In the genomic region with DNA sequence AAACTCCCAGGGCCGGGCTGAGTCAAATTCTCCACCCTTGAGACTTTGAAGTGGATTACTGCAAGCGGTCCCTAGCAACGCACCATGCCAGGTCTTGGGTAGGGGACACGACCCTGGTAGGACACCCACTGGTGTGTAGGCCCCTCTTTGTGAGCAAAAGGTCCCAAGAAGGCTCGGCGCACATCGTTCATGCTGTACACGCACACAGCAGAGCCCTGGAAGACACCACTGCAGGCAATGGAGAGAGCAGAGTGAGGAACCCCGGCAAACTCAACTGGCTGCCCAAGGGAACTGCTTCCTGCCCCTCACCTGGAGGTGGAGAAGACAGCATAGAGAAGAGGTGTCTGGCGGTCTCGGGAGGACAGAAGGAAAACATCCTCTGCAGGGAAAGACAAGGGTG, we compare ENCODE assay signal across 16 mouse cellular contexts. TPM values are rescaled to one million over a fixed set of nuclear protein-coding genes. Genes with fewer than 3 reads are reported as not detected.
DNase-seq lines count a peak whose midpoint lies in the region; ATAC-seq and TF ChIP-seq lines count a peak whose summit lies in the region.
"Had no signal": no experiment of that assay in that cellular context is flagged by ENCODE, and none has a peak within 500 bp of the region (broad histone marks: within the 10 kb centered on the region; RNA-seq: fewer than 3 reads in every experiment).

No protein-coding gene starts in this region.

- H3K4me2 ChIP-seq in hindbrain, embryonic 13.5 days, result no peak overlapping the region
- H3K4me2 ChIP-seq in hindbrain, postnatal 0 days (ENCODE audit: low read depth, low read length), result no peak overlapping the region
- no peak overlapping the region for H3K4me2 ChIP-seq in midbrain, embryonic 13.5 days (replicated peaks)
- H3K4me2 ChIP-seq in intestine, postnatal 0 days (replicated peaks; ENCODE audit: low read depth), result 0 out of 2 replicates have a peak overlapping the region, but pooled peaks have one; percentile 9
- H3K4me2 ChIP-seq: heart, embryonic 12.5 days; heart, embryonic 15.5 days; hindbrain, embryonic 12.5 days had no signal

- DNase-seq in gastrocnemius, adult 2 months, result no peak
- no peak for DNase-seq in gastrocnemius, postnatal 4 days (ENCODE audit: low spot score in 2 of 2)
- DNase-seq in hindbrain, postnatal 0 days (ENCODE audit: low spot score), result no peak
- no peak for DNase-seq in midbrain, embryonic 10.5 days (ENCODE audit: low spot score)
- no peak for DNase-seq in adrenal gland, adult 8-10 months
- DNase-seq: embryo, embryonic 11 days had no signal

- intact Hi-C loops in gastrocnemius, adult 2 months (cut with DNase I), result no loop called here

- no peak for ATAC-seq in hindbrain, embryonic 13.5 days (ENCODE audit: low FRiP score)
- ATAC-seq in hindbrain, postnatal 0 days, result no peak
- no peak for ATAC-seq in midbrain, embryonic 13.5 days
- ATAC-seq in intestine, postnatal 0 days, result no peak
- ATAC-seq: Patski had no signal

- no peak overlapping the region for H3K4me3 ChIP-seq in gastrocnemius, adult 2 months
- H3K4me3 ChIP-seq in hindbrain, embryonic 13.5 days, result no peak overlapping the region
- no peak overlapping the region for H3K4me3 ChIP-seq in hindbrain, postnatal 0 days (ENCODE audit: low read length)
- no peak overlapping the region for H3K4me3 ChIP-seq in midbrain, embryonic 10.5 days
- no peak overlapping the region for H3K4me3 ChIP-seq in midbrain, embryonic 13.5 days (replicated peaks)
- H3K4me3 ChIP-seq in intestine, postnatal 0 days (ENCODE audit: low read depth, low read length), result no peak overlapping the region
- H3K4me3 ChIP-seq: heart, embryonic 12.5 days; heart, embryonic 15.5 days; hindbrain, embryonic 12.5 days had no signal

- 88% methylated on average over 11 of the region's 11 CpGs for WGBS in hindbrain, embryonic 13.5 days
- 90% methylated on average over 11 of the region's 11 CpGs for WGBS in hindbrain, postnatal 0 days
- WGBS in midbrain, embryonic 10.5 days, result 90% methylated on average over 11 of the region's 11 CpGs
- 88% methylated on average over 11 of the region's 11 CpGs for WGBS in midbrain, embryonic 13.5 days
- WGBS in intestine, postnatal 0 days, result 83% methylated on average over 11 of the region's 11 CpGs

- no peak for TF ChIP-seq CTCF in gastrocnemius, adult 2 months (IDR thresholded peaks at IDR 0.05)
- TF ChIP-seq CTCF in hindbrain, postnatal 0 days (IDR thresholded peaks at IDR 0.05; ENCODE audit: low read depth), result no peak
- no peak for TF ChIP-seq CTCF in intestine, postnatal 0 days (IDR thresholded peaks at IDR 0.05; ENCODE audit: low read depth)

- peaks cover 7% of the 10 kb centered on the region; the same call in 1 of the 2 replicates for H3K27me3 ChIP-seq in hindbrain, embryonic 13.5 days
- H3K27me3 ChIP-seq in hindbrain, postnatal 0 days (ENCODE audit: insufficient read depth, low read length), result no peaks in the 10 kb centered on the region
- H3K27me3 ChIP-seq in midbrain, embryonic 10.5 days (ENCODE audit: low read depth, poor library complexity, severe bottlenecking), result peaks cover 50% of the 10 kb centered on the region
- H3K27me3 ChIP-seq in midbrain, embryonic 13.5 days, result no peaks in the 10 kb centered on the region
- no peaks in the 10 kb centered on the region for H3K27me3 ChIP-seq in intestine, postnatal 0 days (replicated peaks; ENCODE audit: control insufficient read depth, insufficient read depth, low read length)
- H3K27me3 ChIP-seq: CH12.LX, Patski had no signal

- peak overlapping the region; percentile 73; the same call in 1 of the 2 replicates for H3K27ac ChIP-seq in gastrocnemius, adult 2 months
- no peak overlapping the region for H3K27ac ChIP-seq in hindbrain, embryonic 13.5 days
- no peak overlapping the region for H3K27ac ChIP-seq in hindbrain, postnatal 0 days
- H3K27ac ChIP-seq in midbrain, embryonic 10.5 days (replicated peaks), result 0 out of 2 replicates have a peak overlapping the region, but pooled peaks have one; percentile 2
- H3K27ac ChIP-seq in midbrain, embryonic 13.5 days, result no peak overlapping the region
- 0 out of 2 replicates have a peak overlapping the region, but pooled peaks have one; percentile 15 for H3K27ac ChIP-seq in intestine, postnatal 0 days (ENCODE audit: low read depth, low read length)
- H3K27ac ChIP-seq: heart, embryonic 15.5 days; hindbrain, embryonic 12.5 days had no signal

- no peaks in the 10 kb centered on the region for H3K36me3 ChIP-seq in hindbrain, embryonic 13.5 days
- H3K36me3 ChIP-seq in hindbrain, postnatal 0 days (ENCODE audit: insufficient read depth, low read length), result no peaks in the 10 kb centered on the region
- no peaks in the 10 kb centered on the region for H3K36me3 ChIP-seq in midbrain, embryonic 10.5 days
- H3K36me3 ChIP-seq in midbrain, embryonic 13.5 days, result no peaks in the 10 kb centered on the region
- H3K36me3 ChIP-seq in intestine, postnatal 0 days (ENCODE audit: control insufficient read depth, insufficient read depth), result peaks cover 20% of the 10 kb centered on the region; the same call in 1 of the 2 replicates
- H3K36me3 ChIP-seq: heart, embryonic 12.5 days; heart, embryonic 15.5 days; hindbrain, embryonic 12.5 days had no signal

- 0 out of 2 replicates have a peak overlapping the region, but pooled peaks have one; percentile 24 for H3K9ac ChIP-seq in hindbrain, embryonic 13.5 days
- no peak overlapping the region for H3K9ac ChIP-seq in hindbrain, postnatal 0 days (replicated peaks; ENCODE audit: low read length)
- H3K9ac ChIP-seq in midbrain, embryonic 13.5 days (replicated peaks), result no peak overlapping the region
- no peak overlapping the region for H3K9ac ChIP-seq in intestine, postnatal 0 days (ENCODE audit: low read depth, low read length)
- H3K9ac ChIP-seq: heart, embryonic 12.5 days; heart, embryonic 15.5 days; hindbrain, embryonic 12.5 days had no signal

- H3K4me1 ChIP-seq in hindbrain, embryonic 13.5 days (replicated peaks), result peaks cover 31% of the 10 kb centered on the region
- peaks cover 4% of the 10 kb centered on the region; the same call in 1 of the 2 replicates for H3K4me1 ChIP-seq in hindbrain, postnatal 0 days (ENCODE audit: insufficient read depth, low read length)
- peaks cover 52% of the 10 kb centered on the region for H3K4me1 ChIP-seq in midbrain, embryonic 10.5 days
- H3K4me1 ChIP-seq in midbrain, embryonic 13.5 days (replicated peaks), result peaks cover 27% of the 10 kb centered on the region
- 0 out of 2 replicates have a peak, but pooled peaks cover 6% of the 10 kb centered on the region for H3K4me1 ChIP-seq in intestine, postnatal 0 days (replicated peaks; ENCODE audit: control insufficient read depth, insufficient read depth, low read length)

- no peaks in the 10 kb centered on the region for H3K9me3 ChIP-seq in hindbrain, embryonic 13.5 days
- H3K9me3 ChIP-seq in hindbrain, postnatal 0 days (ENCODE audit: low read length), result no peaks in the 10 kb centered on the region
- no peaks in the 10 kb centered on the region for H3K9me3 ChIP-seq in midbrain, embryonic 10.5 days (replicated peaks)
- H3K9me3 ChIP-seq in midbrain, embryonic 13.5 days, result no peaks in the 10 kb centered on the region
- H3K9me3 ChIP-seq in intestine, postnatal 0 days (ENCODE audit: control insufficient read depth), result no peaks in the 10 kb centered on the region
- H3K9me3 ChIP-seq: G1E; heart, embryonic 12.5 days; heart, embryonic 15.5 days; hindbrain, embryonic 12.5 days had no signal

RNA-seq across cellular contexts. Expression of a gene that starts 7.8 kb away (rescaled TPM):
- 10 to 100 TPM; 11.2 to 17.9 TPM for total RNA-seq in gastrocnemius, adult 2 months (2021)
- total RNA-seq in gastrocnemius, postnatal 4 days (2021), result 10 to 100 TPM; 50.9 to 52.0 TPM
- polyA plus RNA-seq in hindbrain, embryonic 13.5 days (2015; fragmentation: Nextera tagmentation; extraction: Ambion mirVana), result 3.4 and 4.2 TPM in 2 replicates
- 11.2 and 14.6 TPM in 2 replicates for total RNA-seq in hindbrain, postnatal 0 days (2014; rRNA removed)
- polyA plus RNA-seq in hindbrain, postnatal 0 days (2015; fragmentation: Nextera tagmentation; extraction: Ambion mirVana), result 8.3 and 9.0 TPM in 2 replicates
- 1.8 and 3.2 TPM in 2 replicates for polyA plus RNA-seq in midbrain, embryonic 10.5 days (2016; fragmentation: Nextera tagmentation; extraction: Ambion mirVana)
- polyA plus RNA-seq in midbrain, embryonic 13.5 days (2015; fragmentation: Nextera tagmentation; extraction: Ambion mirVana), result 2.3 and 2.7 TPM in 2 replicates
- polyA plus RNA-seq in intestine, postnatal 0 days (2015; fragmentation: Nextera tagmentation; extraction: Ambion mirVana), result 37.1 and 37.3 TPM in 2 replicates
- total RNA-seq in adrenal gland, adult 8-10 months (2022), result 1 to 10 TPM; 5.0 to 7.7 (median 6.2) TPM
- polyA plus RNA-seq: G1E had no signal

RNA-seq across cellular contexts. Expression of a gene that starts 13.8 kb away (rescaled TPM):
- total RNA-seq in gastrocnemius, adult 2 months (2021), result 10 to 100 TPM; 48.5 to 50.4 TPM
- 10 to 100 TPM; 31.8 to 35.2 TPM for total RNA-seq in gastrocnemius, postnatal 4 days (2021)
- 11.8 and 14.1 TPM in 2 replicates for polyA plus RNA-seq in hindbrain, embryonic 13.5 days (2015; fragmentation: Nextera tagmentation; extraction: Ambion mirVana)
- total RNA-seq in hindbrain, postnatal 0 days (2014; rRNA removed), result 7.6 and 10.9 TPM in 2 replicates
- 9.0 and 9.3 TPM in 2 replicates for polyA plus RNA-seq in hindbrain, postnatal 0 days (2015; fragmentation: Nextera tagmentation; extraction: Ambion mirVana)
- 46.3 and 56.8 TPM in 2 replicates for polyA plus RNA-seq in midbrain, embryonic 10.5 days (2016; fragmentation: Nextera tagmentation; extraction: Ambion mirVana)
- 13.5 and 14.7 TPM in 2 replicates for polyA plus RNA-seq in midbrain, embryonic 13.5 days (2015; fragmentation: Nextera tagmentation; extraction: Ambion mirVana)
- 36.9 and 38.9 TPM in 2 replicates for polyA plus RNA-seq in intestine, postnatal 0 days (2015; fragmentation: Nextera tagmentation; extraction: Ambion mirVana)
- total RNA-seq in adrenal gland, adult 8-10 months (2022), result 10 to 100 TPM; 36.7 to 49.1 (median 39.8) TPM

RNA-seq across cellular contexts. Expression of a gene that starts 20.7 kb away (rescaled TPM):
- under 1 TPM; 0.22 to 0.33 TPM for total RNA-seq in gastrocnemius, adult 2 months (2021)
- under 1 TPM; 0.66 to 0.78 TPM for total RNA-seq in gastrocnemius, postnatal 4 days (2021)
- polyA plus RNA-seq in hindbrain, embryonic 13.5 days (2015; fragmentation: Nextera tagmentation; extraction: Ambion mirVana), result 1.3 and 1.6 TPM in 2 replicates
- total RNA-seq in hindbrain, postnatal 0 days (2014; rRNA removed), result 3.3 and 4.9 TPM in 2 replicates
- 1.7 and 1.9 TPM in 2 replicates for polyA plus RNA-seq in hindbrain, postnatal 0 days (2015; fragmentation: Nextera tagmentation; extraction: Ambion mirVana)
- 0.62 and 0.96 TPM in 2 replicates for polyA plus RNA-seq in midbrain, embryonic 10.5 days (2016; fragmentation: Nextera tagmentation; extraction: Ambion mirVana)
- polyA plus RNA-seq in midbrain, embryonic 13.5 days (2015; fragmentation: Nextera tagmentation; extraction: Ambion mirVana), result 1.1 and 1.8 TPM in 2 replicates
- 0.31 and 0.50 TPM in 2 replicates for polyA plus RNA-seq in intestine, postnatal 0 days (2015; fragmentation: Nextera tagmentation; extraction: Ambion mirVana)
- total RNA-seq in adrenal gland, adult 8-10 months (2022), result 1 to 10 TPM; 1.5 to 2.3 (median 2.0) TPM
- polyA plus RNA-seq: forebrain, embryonic 11.5 days had no signal

RNA-seq across cellular contexts. Expression of a gene that starts 22.6 kb away (rescaled TPM):
- total RNA-seq in gastrocnemius, adult 2 months (2021), result 10 to 100 TPM; 11.8 to 14.7 TPM
- 10 to 100 TPM; 15.5 to 20.5 TPM for total RNA-seq in gastrocnemius, postnatal 4 days (2021)
- polyA plus RNA-seq in hindbrain, embryonic 13.5 days (2015; fragmentation: Nextera tagmentation; extraction: Ambion mirVana), result 14.1 and 16.5 TPM in 2 replicates
- 29.9 and 32.8 TPM in 2 replicates for total RNA-seq in hindbrain, postnatal 0 days (2014; rRNA removed)
- 17.8 and 19.4 TPM in 2 replicates for polyA plus RNA-seq in hindbrain, postnatal 0 days (2015; fragmentation: Nextera tagmentation; extraction: Ambion mirVana)
- 17.6 and 18.2 TPM in 2 replicates for polyA plus RNA-seq in midbrain, embryonic 10.5 days (2016; fragmentation: Nextera tagmentation; extraction: Ambion mirVana)
- 16.5 and 19.1 TPM in 2 replicates for polyA plus RNA-seq in midbrain, embryonic 13.5 days (2015; fragmentation: Nextera tagmentation; extraction: Ambion mirVana)
- 20.4 and 21.4 TPM in 2 replicates for polyA plus RNA-seq in intestine, postnatal 0 days (2015; fragmentation: Nextera tagmentation; extraction: Ambion mirVana)
- total RNA-seq in adrenal gland, adult 8-10 months (2022), result 10 to 100 TPM; 15.3 to 20.1 (median 17.0) TPM

RNA-seq across cellular contexts. Expression of a gene that starts 24.5 kb away (rescaled TPM):
- total RNA-seq in gastrocnemius, adult 2 months (2021), result 1 to 10 TPM; 1.6 to 2.4 TPM
- 1 to 10 TPM; 4.6 to 4.8 TPM for total RNA-seq in gastrocnemius, postnatal 4 days (2021)
- 7.4 and 8.4 TPM in 2 replicates for polyA plus RNA-seq in hindbrain, embryonic 13.5 days (2015; fragmentation: Nextera tagmentation; extraction: Ambion mirVana)
- 3.4 and 7.7 TPM in 2 replicates for total RNA-seq in hindbrain, postnatal 0 days (2014; rRNA removed)
- polyA plus RNA-seq in hindbrain, postnatal 0 days (2015; fragmentation: Nextera tagmentation; extraction: Ambion mirVana), result 3.3 and 4.9 TPM in 2 replicates
- polyA plus RNA-seq in midbrain, embryonic 10.5 days (2016; fragmentation: Nextera tagmentation; extraction: Ambion mirVana), result 6.8 and 9.3 TPM in 2 replicates
- 7.0 and 10.0 TPM in 2 replicates for polyA plus RNA-seq in midbrain, embryonic 13.5 days (2015; fragmentation: Nextera tagmentation; extraction: Ambion mirVana)
- polyA plus RNA-seq in intestine, postnatal 0 days (2015; fragmentation: Nextera tagmentation; extraction: Ambion mirVana), result 2.4 and 2.8 TPM in 2 replicates
- 10 to 100 TPM in 1 of 4 experiments, 1 to 10 TPM in 3; 7.7 to 14.2 (median 9.3) TPM for total RNA-seq in adrenal gland, adult 8-10 months (2022)

Comparison
In these comparisons a context has a peak if more than half of its experiments do, and no peak if none do; other contexts are left out.
1. H3K27ac ChIP-seq: peak in gastrocnemius, adult 2 months (single experiment), midbrain, embryonic 10.5 days (single experiment) and intestine, postnatal 0 days (single experiment); none in hindbrain, embryonic 13.5 days (single experiment), hindbrain, postnatal 0 days (single experiment) and midbrain, embryonic 13.5 days (single experiment).